Mouse (Mus musculus): ENCODE results near the gene Dstn.

DNA sequence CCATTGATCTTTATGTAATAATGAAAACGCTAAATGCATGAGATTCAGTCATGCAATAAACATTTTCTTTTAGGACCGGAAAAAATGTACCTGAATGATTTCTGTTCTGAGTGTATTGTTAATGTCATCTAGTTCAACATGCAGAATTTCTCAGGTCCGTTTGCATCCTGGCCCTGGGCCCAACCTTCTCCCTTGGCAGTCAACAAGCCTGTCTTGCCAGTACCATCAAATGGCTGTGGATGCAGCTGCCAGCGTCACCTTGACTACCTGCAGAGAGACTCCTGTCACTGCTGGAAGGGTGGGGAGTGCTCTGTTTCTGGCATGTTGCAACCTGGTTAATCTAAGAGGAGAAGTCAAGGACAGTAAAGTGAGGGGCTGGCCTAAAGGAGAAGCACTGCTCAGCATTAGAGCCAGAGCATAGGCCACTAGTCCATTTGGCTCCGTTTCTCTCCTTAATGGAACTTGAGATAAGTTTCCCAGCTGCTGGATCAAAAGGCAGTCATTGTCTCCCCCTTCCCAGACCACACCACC lies 14.2 kb upstream of the Dstn start:
- TF ChIP-seq CTCF (IDR thresholded peaks at IDR 0.05; ENCODE audit: low read depth, low read length) (no peak), POLR2A (IDR thresholded peaks at IDR 0.05; ENCODE audit: extremely low read depth, insufficient read depth, low read length) (no peak)
